Mouse (Mus musculus): ENCODE measurements around the gene Rbm24. TPM values are rescaled to one million over a fixed set of nuclear protein-coding genes. Genes with fewer than 3 reads are reported as not detected.

Rbm24 gene
- not detected for total RNA-seq (2023)

GRCm38 (mm10) chr13:46418141-46418601, at the start of gene Rbm24:
Gene Rbm24 (plus strand): TSS chr13:46418434.

Other genes starting within 250 kb of the Rbm24 start
- not detected for gene Stmnd1, start 144.7 kb upstream of the Rbm24 start, total RNA-seq (2023)
- 5.3 TPM for gene Cap2, start 83.4 kb downstream of the Rbm24 start, total RNA-seq (2023)